Mouse (Mus musculus) layer of hippocampus, postnatal 10 days (tissue): Measurements from ENCODE around the gene Wnt5b. TPM values are rescaled to one million over a fixed set of nuclear protein-coding genes. Genes with fewer than 3 reads are reported as not detected.

Source experiments
- DNase-seq, 2 experiments: peaks; one replicate each; pipeline ENCODE4 v3.0.0; 2021; ENCODE audit warnings: low spot score in 2 of 2
- total RNA-seq, 2 experiments: library from RNA; stranded (reverse); gene quantifications; 2 replicates each; pipeline ENCODE4 v1.2.3; 2021

Gene Wnt5b
- total RNA-seq, 2 experiments from 2014 or later: 2.2 to 2.4 TPM

DNA sequence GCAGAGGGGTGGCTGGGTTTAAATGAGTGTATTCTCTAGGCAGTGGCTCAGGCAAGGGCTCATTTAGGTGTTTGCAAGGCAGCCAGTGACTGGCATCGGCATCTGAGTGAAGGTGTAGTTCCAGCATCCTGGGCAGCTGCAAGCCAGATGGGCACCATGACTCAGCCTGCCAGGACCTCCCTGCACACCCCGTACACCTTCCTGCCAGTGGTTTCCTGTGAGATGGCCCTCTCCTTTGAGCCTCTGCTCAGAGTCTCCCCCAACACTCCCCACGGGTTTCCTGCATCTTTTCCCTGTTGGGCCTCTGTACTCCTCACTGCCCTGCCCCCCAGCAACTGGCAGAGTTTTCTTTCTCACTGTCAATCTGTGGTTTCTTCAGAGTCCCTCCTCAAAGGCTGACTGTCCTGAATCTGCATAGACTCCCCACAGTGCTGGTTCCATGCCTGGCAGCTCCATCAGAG is 22.2 kb downstream of the Wnt5b start:
- DNase-seq: peak in 1 of 2 experiments; percentile 31

DNA sequence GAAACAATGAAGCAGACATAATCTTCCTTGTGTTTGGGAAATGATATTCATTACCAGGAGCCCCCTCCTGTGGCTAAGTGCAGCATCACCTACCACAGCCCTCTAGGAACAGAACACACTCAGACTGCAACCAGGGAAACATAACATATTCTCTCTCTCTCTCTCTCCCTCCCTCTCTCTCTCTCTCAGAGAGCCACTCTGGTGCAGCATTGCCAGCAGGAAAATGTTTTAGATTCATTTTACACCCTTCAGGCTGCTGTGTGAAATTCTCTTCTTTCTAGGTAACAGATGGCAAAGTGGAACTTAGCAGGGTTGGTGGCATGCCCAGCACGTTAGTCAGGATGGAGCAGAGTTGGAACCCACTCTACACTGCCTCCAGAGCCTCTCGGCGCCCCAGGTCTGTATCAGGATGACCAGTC is 22.7 kb downstream of the Wnt5b start:
- DNase-seq: no peak

DNA sequence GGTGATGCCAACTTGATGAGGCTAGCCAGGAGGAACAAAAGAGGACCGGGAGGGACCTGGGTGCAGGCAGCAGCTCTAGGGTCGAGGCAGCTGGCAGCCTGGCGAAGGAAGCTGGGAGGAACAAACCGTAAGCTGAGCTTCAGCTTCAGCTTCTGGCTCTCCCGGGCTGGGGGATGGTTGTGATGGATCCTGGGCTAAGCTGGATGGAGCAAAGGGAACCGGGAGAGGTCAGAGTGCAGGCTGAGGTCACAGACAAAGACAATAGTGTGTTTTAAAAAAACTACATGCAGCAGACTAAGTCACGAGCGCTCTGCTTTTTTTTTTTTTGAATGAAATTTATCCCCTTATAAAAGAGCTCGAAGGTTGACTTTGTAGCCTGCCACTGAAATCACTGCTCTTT is 23.4 kb downstream of the Wnt5b start:
- DNase-seq: no peak

DNA sequence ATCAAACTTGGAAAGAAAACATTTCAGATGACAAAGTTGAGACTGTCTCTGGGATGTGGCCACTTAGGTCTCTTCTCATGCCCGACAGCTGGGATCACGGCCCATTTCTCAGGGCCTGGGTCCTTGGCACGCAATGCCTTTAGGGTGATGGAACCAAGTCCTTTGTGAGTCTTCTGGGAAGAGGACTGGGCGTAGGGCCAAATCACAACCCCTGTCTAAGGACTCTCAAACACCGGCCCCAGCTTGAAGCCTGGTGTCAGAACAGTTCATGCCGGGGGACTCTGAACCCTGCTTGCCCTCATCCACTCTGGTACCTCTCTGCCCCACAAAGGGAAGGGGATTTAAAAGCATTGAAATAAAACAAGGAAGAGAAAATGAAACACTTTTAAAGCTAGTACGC is 30.1 kb downstream of the Wnt5b start:
- peak; percentile 22 to 33 for DNase-seq

DNA sequence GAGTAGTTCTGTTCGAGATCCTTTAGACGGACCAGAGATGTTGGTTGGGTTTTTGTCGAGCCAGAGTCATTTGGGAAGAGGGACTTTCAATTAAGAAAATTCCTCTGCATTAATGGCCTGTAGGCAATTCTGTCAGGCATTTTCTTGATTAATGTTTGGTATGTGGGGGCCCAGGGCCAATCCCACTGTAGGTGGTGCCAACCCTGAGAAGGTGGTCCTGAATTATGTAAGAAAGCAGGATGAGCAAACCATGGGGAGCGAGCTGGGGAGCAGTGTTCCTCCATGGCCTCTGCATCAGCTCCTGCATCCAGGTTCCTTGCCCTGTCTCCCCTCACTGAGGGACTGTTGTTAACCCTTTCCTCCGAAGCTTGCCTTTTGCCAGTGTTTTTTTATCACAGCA is 30.7 kb downstream of the Wnt5b start:
- no peak for DNase-seq

DNA sequence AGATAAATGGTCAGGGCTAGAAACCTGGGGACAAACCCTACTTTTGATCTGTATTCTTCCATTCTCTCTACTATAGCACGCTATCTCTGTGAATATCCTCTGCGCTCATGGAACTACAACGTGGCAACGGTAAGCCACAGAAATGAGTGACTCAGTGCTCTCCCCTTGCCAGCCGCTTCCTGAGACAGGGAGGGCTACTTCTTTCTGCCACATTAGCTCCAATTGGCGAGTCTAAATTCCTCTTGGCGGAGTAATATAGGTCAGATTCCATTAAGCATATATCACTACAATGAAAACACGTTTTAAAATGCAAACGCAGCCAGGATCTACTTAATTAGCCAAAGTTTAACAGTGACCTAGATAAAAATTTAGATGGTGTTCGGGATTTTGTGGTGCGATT is 31.4 kb downstream of the Wnt5b start:
- no peak for DNase-seq

DNA sequence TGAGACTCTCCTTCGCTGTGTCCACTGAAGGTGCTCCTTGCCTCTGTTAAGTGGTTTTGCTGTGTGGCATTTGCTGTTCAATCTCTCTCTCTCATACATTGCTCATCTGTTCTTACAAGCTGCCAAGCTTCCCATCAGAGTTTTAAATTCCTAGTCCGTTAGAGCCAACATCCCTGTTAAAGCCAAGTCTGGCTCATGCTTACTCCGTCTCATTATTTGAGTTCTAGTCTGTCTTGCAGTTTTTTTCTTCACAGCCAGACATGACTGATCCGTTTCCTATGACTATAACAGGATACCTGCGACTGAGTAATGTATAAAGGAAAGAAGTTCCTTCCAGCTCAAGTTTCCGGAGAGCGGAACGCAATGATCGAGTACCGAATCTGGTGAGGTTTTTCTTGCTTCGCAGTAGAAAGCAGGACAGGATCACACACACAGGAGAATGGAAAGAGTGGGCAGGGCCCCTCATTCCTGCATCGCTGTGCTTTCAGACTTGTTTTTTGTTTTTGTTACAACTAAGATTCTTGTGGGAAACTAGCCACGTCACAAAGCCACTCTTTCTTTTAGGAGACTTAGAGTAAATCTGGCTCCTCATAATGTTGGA is 34.6 kb downstream of the Wnt5b start:
- DNase-seq: no peak

DNA sequence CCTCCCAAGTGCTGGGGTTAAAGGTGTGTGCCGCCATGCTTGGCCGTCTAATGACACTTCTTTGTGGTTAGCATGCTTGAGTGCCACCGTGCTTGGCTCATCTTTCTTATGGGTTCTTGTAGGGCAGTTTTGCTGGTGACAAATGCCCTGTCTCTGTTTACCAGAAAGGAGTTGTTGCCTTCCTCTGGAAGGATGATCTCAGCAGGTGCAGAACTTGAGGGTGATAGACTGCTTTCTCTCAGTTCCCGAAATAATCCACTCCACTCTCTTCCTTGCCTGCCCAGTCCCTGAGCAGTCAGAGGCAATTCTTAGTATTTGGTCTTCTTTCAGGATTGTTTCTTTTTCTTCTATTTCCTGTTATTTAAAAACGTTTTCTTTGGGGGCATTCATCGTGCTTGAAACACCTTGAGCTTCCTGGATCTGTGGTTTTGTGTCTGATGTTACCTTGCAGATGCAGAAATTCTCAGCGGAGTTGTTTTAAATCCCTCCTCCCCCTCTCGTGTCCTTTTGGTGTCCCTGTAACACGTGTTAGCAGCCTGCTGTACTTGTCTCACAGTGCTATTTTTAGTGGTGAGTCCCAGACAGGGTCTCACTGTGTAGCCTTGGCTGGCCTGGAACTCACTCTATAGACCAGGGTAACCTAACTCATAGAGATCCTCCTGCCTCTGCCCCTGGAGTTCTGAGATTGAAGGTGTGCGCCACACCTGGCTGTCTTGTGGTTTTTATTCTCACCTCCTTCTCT is 35.3 kb downstream of the Wnt5b start:
- no peak for DNase-seq

DNA sequence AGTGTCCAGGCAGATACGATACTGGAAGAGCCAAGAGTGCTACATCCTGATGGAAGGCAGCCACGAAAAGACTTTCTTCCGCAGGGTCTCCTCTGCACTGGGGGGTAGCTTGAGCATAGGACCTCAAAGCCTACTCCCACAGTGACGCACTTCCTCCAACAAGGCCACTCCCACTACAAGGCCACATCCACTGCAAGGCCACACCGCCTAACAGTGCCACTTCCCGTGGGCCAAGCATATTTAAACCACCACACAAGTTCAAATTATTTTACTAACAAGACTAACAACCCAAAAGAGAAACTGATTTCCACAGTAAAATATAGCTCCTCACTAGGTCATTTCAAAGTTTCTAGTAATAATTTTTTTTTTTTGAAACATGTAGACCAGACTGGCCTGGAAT is 35.9 kb downstream of the Wnt5b start:
- DNase-seq: no peak

DNA sequence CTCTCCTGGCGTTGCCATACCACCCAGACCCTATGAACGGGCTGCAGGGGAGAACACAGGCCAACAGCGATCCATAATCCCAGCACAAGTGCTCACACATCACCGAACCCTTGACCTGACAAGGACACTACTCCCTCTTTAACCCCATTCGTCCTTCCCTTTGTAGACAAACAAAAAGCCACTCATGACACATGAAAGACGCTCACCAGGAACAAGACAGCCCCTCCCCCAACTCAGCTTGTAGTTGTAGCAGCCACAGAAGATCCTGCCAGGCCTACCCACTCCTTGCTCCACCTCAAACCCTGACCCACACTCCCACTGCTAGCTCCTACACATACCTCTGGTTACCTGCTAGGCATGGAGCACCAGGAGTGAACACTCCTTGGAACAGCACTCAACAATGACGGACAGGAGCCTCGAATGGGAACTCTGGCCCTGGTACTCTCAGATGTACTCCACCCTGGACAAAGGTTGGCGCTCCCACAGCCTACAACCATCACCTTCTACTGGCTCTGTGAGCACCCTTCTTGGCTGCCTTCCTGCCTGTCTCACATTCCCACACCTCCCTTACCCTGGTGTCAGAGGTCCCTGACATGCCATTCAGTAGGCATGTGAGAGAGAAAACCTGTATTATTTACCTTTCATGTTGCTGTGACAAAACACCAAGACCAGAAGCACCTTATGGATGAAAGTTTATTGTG is 38.5 kb downstream of the Wnt5b start:
- DNase-seq: no peak

DNA sequence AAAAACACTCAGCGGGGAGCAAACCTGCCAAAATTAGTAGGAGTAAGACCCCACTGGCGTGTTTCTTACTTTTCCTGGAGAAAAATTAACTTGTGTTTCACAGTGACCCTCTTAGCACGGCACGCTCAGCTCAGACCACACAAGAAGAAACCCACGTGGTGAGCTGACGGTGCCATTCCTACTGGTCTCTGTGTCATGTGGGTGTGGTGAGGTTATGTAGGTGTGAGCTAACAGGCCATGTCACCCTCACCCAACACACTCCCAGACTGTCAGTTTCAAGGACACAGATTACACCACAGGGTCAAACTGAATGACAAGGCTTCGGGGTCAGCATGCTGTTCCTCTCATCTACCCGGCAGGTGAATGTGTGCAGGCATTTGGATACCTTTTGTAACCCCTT is 39.4 kb downstream of the Wnt5b start:
- no peak for DNase-seq

DNA sequence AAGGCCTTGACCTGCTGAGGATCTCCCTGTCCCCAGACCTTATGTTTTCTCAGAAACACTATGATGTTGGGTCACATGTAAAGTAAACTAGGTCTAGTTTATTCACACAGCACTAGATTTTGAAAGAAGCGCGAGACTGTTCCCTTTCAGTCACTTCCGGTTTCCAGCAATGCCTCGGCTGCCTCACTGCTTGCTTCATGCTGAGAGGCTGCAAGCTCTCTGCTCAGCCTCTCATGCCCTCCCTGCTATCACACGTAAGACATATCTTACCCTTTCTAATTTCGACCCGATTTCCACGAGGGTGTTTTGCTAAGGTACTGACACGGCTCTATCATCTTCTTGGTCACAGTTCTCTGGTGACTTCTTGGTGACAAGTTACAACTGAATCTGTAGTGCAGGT is 42.1 kb downstream of the Wnt5b start:
- no peak for DNase-seq

DNA sequence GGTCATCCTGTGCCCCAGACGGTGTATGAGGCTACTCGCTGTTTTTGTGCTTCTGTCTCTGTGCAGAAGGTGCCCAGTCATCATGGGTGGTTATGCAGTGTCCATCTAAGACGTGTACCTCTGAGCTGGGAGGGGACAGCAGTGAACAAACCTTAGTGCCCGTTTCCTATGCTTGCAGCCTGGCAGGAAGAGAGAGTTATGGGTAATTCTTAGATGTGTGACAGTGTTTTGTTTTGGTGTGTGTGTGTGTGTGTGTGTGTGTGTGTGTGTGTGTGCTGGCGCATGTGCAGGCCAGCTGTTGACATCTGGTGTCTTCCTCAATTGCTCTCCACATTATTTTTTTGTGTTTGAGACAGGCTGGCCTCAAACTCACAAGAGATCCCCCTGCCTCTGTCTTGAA is 44.1 kb downstream of the Wnt5b start:
- DNase-seq: no peak

DNA sequence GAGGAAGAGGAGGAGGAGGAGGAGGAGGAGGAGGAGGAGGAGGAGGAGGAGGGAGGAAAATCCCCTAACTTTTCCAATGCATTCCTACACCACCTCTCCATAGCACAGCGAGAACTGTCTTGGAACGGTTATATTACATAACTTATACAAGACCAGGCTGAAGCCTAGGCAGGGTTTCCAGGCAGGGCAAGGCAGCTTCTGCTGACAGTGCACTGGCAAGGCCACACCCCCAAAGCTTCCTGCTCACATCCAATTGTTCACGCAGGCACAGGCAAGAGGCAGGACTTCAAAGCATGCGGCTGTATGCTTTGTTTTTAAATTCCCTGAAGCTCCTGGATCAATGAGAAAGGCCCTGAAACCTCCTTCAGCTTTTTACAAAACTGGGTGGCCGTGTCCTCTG is 44.9 kb downstream of the Wnt5b start:
- DNase-seq: no peak

DNA sequence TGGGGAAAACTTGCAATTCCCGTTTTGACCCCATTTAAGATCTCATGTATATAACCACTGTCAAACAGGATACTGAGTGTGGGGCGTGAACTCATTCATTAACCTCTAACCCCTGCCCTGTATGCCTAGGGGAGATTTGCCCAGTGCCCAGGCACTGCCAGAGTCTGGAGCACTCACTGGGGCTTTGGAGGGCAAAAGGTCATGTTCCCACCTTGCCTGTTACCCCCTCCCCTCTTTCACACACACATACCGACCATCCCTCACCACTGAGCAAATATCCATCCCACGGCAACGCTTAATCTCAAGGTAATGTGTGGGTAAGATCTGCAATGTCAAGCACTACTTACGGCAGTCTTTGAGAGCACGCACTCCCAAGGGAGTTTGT is 51.5 kb downstream of the Wnt5b start:
- no peak for DNase-seq

DNA sequence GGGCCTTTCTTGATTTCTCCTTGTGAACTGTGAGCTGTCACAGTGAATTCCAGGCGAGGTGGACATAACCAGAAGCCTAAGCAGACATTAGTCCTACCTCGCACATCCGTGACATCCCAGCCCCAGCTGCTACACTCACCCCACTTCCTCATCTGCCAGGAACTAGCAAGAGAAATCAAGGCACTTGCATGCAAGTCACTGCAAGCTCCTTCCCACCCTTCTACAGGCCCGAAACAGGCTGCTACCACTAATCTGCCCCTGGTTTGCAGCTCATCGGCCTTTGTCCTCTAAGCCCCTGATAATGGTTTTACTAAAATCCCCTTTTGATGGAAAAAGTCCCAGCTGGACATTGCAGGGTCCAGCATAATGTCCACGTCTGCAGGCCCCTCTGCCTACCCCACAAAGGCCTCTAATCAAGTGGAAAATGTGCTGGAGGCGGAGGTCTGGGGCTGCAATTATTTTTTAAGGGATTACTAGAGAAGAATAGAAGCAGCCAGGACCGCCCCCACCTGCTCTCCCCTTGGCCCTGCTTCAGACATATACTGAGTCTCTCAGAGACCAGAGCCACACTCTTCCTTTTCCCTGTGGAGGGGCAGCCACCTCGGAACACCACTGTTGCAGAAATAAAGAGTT is 52.0 kb downstream of the Wnt5b start:
- DNase-seq: no peak

DNA sequence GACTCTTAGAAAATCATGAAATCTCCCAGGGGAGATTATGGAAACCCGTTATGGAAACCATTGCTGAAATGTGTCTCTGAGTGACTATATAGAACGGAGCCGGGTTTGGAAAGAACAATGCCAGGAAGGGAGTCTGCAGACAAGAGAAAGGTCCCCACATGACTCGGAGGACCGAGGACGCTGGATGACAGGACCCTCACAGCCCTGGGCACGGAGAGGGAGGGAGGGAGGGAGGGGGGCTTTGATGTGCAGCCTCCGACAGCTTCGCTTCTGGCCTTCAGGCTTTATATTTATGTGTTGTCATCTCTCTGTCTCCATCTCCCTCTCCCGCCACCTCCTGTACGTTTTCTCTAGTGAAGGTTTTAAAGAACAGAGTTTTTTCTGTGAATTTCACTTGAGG is 53.1 kb downstream of the Wnt5b start:
- DNase-seq: no peak

DNA sequence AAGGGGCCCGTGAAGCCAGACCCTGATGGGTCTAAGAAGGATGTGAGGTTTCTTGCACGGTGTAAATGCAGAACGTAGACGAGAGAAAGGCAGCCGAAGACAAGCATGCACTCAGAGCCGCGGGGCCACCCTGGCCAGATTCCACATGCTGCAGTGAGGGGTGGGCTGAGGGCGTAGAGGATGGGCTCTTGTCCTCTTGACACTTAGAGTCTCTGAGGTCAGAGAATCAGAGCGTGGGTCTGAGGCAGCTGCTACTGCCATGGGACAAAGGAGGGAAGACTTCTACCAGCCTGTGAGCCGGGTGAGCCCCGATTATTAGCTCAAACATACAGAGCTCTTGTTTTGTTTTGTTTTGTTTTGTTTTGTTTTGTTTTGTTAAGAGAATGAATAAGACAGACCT is 53.6 kb downstream of the Wnt5b start:
- DNase-seq: no peak

DNA sequence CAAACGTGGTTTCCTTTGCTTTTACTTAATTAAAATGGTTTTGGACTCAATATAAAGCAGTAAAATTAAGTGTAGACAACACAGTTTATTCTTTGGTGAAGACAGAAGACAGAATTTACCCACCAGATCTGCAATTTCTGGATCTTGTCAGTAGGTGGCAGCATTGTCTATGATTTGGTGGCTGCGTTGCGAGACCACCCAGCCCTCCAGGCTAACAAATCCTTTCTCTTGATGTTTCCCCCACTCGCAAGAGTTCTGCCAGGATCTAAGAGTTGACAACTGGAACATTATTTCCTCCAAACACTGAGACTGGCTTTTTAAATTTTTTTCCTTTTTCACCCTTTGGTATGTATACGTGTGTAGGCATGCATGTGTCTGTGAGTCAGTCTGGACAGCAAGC is 54.4 kb downstream of the Wnt5b start:
- DNase-seq: peak; percentile 67 to 69

DNA sequence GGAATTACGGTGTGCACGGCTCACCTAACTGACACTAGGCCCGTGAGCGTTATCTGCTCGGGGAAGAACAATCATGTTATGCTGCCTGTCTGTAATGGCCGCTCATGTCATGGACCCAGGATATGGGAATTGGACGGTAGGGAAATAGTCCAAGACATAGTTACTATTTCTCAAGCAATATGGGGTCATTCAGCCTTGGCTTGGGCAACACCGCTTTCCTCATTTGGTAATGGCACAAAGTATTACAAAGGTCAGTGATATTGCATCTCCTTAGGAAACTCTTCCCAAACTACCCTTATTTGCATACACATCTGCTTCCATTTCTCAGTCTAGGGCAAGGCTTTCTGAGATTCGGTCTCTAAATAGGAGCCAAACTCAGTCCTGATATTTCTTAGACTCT is 56.5 kb downstream of the Wnt5b start:
- no peak for DNase-seq

DNA sequence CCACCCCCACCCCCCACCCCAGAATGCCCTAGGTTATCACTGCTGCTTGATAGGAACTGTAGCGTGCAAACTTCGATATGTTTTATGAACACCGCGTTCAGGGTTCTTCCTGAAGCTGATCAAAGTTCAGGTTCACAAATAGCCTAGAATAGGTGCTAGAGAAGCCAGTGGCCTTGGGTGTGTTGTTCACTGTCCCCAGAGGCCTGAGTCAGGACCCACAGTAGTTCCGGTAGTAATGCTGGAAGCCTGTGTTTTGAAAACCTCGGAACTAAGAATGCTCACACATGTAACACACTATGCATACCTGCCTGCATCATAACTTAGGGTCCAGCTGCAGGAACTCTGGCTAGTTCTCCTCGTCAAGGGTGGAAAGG is 57.1 kb downstream of the Wnt5b start:
- DNase-seq: no peak
